Mouse (Mus musculus): ENCODE data around the gene Olfr410.

Olfr410 gene

DNA sequence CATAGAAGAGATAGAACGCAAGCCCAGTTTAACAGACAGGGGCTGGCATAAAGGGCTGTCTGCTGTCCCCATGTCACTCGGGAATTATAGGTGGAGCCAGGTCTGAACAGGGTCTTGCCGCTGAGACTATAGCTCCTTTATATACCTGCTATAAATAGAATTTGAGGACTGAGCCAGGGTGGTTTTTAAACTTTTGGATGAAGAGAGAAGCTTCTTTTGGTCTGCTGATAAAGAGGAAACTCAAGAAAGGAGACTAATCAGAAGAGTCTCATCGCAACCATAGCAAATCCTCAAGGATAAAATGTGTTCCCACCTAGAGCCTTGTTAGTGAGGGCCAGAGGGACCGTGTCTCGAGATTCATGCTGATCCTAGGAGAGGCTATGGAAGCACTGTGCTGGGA lies at the start of gene Olfr410:
TSS of gene Olfr410 (minus strand) at position 101 of the 400 bp plus-strand sequence.
- DNase-seq (ENCODE audit: extremely low read depth, low read depth, low spot score): no peak

- no peak for DNase-seq (ENCODE audit: extremely low read depth, low read depth, low spot score)
These were observed 49.4 kb upstream of the Olfr410 start for GRCm38 (mm10) chr11:74387203-74387602.

- no peak for DNase-seq (ENCODE audit: extremely low read depth, low read depth, low spot score)
These were observed 47.8 kb upstream of the Olfr410 start for GRCm38 (mm10) chr11:74385674-74386073.

DNA sequence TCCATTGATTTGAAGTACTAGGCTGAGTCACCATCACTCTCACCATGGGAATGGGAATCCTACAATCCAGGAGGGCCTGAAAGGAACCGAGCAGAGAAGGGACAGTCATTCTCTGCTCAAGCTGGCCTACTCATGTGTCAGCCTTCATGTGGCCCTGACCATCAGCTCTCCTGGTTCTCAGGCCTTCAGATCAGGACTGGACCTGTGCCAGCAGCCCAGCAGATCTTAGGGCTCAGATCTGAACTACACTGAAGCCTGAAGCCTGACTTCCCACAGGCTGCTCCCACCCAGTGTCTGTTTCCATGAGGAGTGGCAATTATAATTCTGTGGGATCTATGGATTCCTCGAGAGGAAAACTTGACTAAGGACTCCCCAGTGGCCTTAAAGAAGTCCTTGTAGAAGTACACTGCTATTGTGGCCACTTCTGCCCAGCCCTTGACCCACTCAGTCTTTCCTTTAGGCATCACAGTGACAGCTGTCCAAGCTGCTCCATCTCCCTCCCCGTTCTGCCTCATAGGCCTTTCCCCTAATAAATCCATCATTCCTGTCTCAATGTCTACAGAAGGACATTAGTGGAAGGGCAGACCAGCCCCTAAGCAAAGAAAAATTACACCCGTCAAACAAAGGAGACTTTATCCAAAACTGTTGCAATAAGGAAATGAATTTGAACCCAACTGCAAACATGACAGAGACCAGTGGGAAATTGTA lies 41.5 kb upstream of the Olfr410 start:
- DNase-seq (ENCODE audit: extremely low read depth, low read depth, low spot score): no peak

DNA sequence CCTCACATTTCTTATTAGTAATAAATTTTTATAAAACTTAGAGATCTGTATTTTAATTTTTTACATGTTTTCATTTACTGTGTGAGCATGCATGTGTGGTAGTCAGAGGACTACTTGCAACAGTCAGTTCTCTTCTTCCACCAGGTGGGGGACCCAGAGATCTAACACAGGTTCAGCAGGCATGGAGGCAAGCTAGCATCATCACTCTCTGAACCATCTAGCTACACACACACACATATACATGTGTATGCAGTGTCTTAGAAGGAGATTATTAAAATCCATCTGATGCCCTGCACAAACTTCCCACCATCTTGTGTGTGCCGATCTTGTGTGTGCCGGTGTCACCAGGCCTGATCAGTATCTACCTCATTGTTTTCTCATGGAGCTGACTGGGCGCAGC lies 39.0 kb upstream of the Olfr410 start:
- no peak for DNase-seq (ENCODE audit: extremely low read depth, low read depth, low spot score)

DNA sequence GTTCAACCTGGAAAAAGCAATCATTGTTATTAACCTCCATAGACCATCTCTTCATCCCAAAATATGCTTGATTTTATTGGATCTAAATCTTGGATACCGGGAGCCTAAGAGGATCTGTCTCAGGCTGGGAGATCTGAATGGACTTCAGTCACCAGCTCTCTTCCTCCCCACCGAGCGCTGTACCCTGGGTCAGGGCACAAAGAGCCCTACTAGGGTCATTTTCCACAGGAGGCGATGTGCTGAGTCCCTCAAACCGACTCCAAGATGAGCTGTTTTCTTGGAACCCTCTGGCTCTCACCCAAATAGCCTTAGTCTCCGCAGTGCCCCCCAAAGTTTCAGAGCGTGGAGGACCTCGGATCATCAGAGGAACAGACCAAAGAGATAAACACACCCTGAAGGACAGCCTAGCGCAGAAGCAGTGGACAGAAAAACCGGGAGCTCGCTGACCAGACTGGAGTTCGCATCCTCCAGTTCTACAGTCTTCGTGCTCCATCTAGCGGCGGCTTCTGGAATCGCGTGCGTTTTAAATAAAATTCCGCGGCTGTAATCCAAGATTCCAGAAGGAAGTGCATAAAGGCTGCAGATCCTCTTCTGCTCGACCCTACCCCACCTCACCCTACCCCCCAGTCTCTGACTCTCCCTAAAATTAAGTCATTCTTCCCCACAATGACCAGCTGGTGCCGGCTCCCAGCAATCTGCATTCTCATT lies 33.7 kb upstream of the Olfr410 start:
- DNase-seq (ENCODE audit: extremely low read depth, low read depth, low spot score): no peak

DNA sequence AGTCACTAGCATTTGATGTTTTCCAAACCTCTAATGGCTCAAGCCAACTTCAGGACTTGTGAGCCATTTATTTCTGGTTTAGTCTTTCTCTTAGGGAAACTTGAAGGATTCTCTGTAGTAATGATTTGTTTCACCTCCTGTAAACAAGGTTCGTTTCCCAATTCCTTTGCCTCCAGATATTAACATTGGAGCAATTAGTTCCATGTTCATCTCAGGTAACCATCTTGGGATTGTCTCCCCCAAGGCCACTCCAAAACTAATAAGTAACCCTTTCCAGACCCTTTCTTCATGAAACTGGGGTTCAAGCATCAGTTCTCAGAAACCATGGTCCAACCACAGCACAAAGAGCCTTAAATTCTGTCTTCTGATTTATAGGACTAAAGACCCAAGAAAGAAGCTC lies 23.9 kb upstream of the Olfr410 start, which contains the start of gene Olfr412:
TSS of gene Olfr412 (plus strand) at position 301 of the 400 bp plus-strand sequence.
- no peak for DNase-seq (ENCODE audit: extremely low read depth, low read depth, low spot score)

- DNase-seq (ENCODE audit: extremely low read depth, low read depth, low spot score): no peak
These were observed 14.7 kb upstream of the Olfr410 start, which contains the start of gene Olfr411 for GRCm38 (mm10) chr11:74352550-74352949. TSS of gene Olfr411 (minus strand) at chr11:74352650.

DNA sequence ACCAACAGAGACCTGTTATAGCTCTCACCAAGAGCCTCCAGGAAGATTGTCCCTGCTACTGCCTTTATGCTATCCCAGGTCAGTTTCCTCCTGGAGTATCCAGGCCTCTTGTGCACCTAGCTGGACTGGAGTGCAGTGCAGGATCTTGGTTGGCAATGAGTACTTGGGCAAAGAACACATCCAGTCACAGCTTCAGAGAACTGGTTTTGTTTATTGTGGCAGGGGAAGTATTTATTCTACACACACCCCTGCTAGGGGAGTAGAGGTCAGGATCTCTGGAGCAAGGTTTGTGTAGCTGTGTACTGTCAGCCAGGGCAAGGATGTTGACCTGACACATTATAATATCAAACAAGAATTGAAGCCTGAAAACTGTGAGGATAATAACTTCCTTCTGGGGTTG lies 9.1 kb downstream of the Olfr410 start:
- no peak for DNase-seq (ENCODE audit: extremely low read depth, low read depth, low spot score)

- DNase-seq (ENCODE audit: extremely low read depth, low read depth, low spot score): no peak
These were observed 11.8 kb downstream of the Olfr410 start for GRCm38 (mm10) chr11:74326044-74326443.

DNA sequence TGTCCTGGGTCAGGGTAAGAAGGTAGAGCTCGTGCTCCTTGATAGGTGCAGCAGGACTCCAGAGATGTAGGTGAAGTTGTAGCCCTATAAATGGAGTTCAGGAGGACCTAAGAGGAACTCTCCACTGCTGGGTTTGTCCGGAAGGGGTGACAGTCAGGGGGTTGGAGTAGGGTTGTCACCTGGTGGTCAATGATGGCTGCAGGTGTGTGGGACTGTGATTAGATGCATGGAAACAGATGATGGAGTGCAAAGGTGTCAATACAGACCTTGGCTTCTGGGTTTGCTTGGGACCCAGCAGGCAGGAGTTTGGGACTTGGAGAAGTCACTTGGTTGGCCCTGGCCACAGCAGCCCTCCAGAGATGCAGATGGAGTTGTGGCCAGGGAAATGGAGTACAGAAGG lies 50.6 kb downstream of the Olfr410 start:
- DNase-seq (ENCODE audit: extremely low read depth, low read depth, low spot score): no peak

- no peak for DNase-seq (ENCODE audit: extremely low read depth, low read depth, low spot score)
These were observed 54.4 kb downstream of the Olfr410 start, which contains the start of gene Olfr59 for GRCm38 (mm10) chr11:74283436-74283835. TSS of gene Olfr59 (plus strand) at chr11:74283736.
